Comparison of ENCODE assay signal across 16 mouse cellular contexts in the genomic region with DNA sequence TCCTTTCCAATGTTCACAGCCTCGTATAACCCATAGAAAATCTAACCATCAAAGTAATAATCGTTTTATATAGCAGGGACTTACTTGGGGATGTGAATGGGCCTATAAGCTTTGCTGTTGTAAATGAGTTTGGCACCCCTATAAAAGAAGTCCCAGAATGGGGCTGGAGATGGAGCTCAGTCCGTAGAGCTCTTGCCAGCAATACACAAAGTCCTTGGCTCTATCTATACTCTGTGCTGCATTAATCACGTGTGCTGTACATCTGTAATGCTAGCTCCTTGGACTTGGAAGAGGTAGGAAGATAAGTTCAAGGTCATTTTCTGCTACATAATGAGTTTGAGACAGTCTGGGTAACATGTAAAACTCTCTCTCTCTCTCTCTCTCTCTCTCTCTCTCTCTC.
"Had no signal": no experiment of that assay in that cellular context is flagged by ENCODE, and none has a peak within 500 bp of the region (broad histone marks: within the 10 kb centered on the region; RNA-seq: fewer than 3 reads in every experiment).

No protein-coding gene starts in this region.

- H3K4me3 ChIP-seq: liver, embryonic 15.5 days; lung, embryonic 15.5 days; megakaryocyte, embryonic 14.5 days; midbrain, embryonic 13.5 days; midbrain, embryonic 15.5 days; neural tube, embryonic 12.5 days; stomach, embryonic 15.5 days had no signal

- H3K27ac ChIP-seq: liver, embryonic 15.5 days; macrophage; midbrain, embryonic 13.5 days; midbrain, embryonic 15.5 days; neural tube, embryonic 12.5 days; stomach, embryonic 15.5 days; stomach, postnatal 0 days had no signal

- H3K9me3 ChIP-seq: liver, embryonic 15.5 days; lung, embryonic 15.5 days; megakaryocyte, embryonic 14.5 days; midbrain, embryonic 13.5 days; midbrain, embryonic 15.5 days; neural tube, embryonic 12.5 days; stomach, embryonic 15.5 days had no signal

- H3K4me1 ChIP-seq: liver, embryonic 15.5 days; megakaryocyte, embryonic 14.5 days; midbrain, embryonic 13.5 days; midbrain, embryonic 15.5 days; neural tube, embryonic 12.5 days; stomach, embryonic 15.5 days had no signal

- H3K4me2 ChIP-seq: liver, embryonic 15.5 days; lung, embryonic 15.5 days; midbrain, embryonic 11.5 days; midbrain, embryonic 13.5 days; midbrain, embryonic 15.5 days; neural tube, embryonic 12.5 days; stomach, embryonic 15.5 days had no signal

- H3K9ac ChIP-seq: liver, embryonic 15.5 days; liver, postnatal 0 days; lung, embryonic 15.5 days; midbrain, embryonic 13.5 days; midbrain, embryonic 15.5 days; neural tube, embryonic 12.5 days; stomach, embryonic 15.5 days had no signal

- DNase-seq: liver, postnatal 0 days; lung, postnatal 10 days; right cerebral cortex, postnatal 14 days; thymus, adult 2 months; thymus, postnatal 25 days; thymus, postnatal 4 days had no signal

- H3K27me3 ChIP-seq: liver, embryonic 15.5 days; lung, embryonic 15.5 days; megakaryocyte, embryonic 14.5 days; midbrain, embryonic 13.5 days; midbrain, embryonic 15.5 days; neural tube, embryonic 12.5 days; stomach, embryonic 15.5 days had no signal

- ATAC-seq: liver, postnatal 0 days; midbrain, embryonic 13.5 days; midbrain, embryonic 15.5 days had no signal

- H3K36me3 ChIP-seq: liver, embryonic 15.5 days; lung, embryonic 15.5 days; midbrain, embryonic 13.5 days; midbrain, embryonic 15.5 days; neural tube, embryonic 12.5 days; stomach, embryonic 15.5 days had no signal
